Mouse (Mus musculus) CH12.LX (cell line): Measurements from ENCODE around the gene Grcc10. TPM values are rescaled to one million over a fixed set of nuclear protein-coding genes. Genes with fewer than 3 reads are reported as not detected.

ENCODE experiments used
- DNase-seq: peaks from one replicate; pipeline ENCODE4 v3.0.0-alpha.2; 2013; ENCODE audit errors: extremely low read depth
- H3K27ac ChIP-seq: 2 replicates; pipeline ENCODE4 v1.5.1; 2012; ENCODE audit warnings: low read depth, mild to moderate bottlenecking, control low read depth, moderate library complexity; ENCODE audit not compliant: insufficient read depth
- H3K27me3 ChIP-seq: replicated peaks from 2 replicates; pipeline ENCODE3; 2012; ENCODE audit warnings: inconsistent platforms
- H3K36me3 ChIP-seq, 2 experiments: replicated peaks in 1 of 2; 2 replicates each; pipeline versions ENCODE3 to v1.6.1; 2012; ENCODE audit warnings: inconsistent platforms in 1 of 2, low read length in 1 of 2, mild to moderate bottlenecking in 1 of 2, mixed read lengths in 1 of 2, moderate library complexity in 1 of 2; ENCODE audit not compliant: control insufficient read depth in 1 of 2, insufficient read depth in 1 of 2
- H3K4me1 ChIP-seq, 2 experiments: 2 replicates each; pipeline ENCODE4 v1.6.1; 2012; ENCODE audit warnings: inconsistent platforms in 1 of 2, moderate library complexity in 1 of 2; ENCODE audit not compliant: insufficient read depth in 2 of 2, control insufficient read depth in 1 of 2
- H3K4me2 ChIP-seq: 2 replicates; pipeline ENCODE4 v1.6.1; 2012; ENCODE audit warnings: low read depth, mild to moderate bottlenecking, control low read depth; ENCODE audit not compliant: poor library complexity, insufficient read depth, severe bottlenecking
- H3K4me3 ChIP-seq, 3 experiments: fragments of 150-350 bp in 1 of 3; sonication (generic) in 1 of 3; replicated peaks in 1 of 3; 2 replicates each; pipeline versions ENCODE3 to v1.5.1; 2011 to 2012; ENCODE audit warnings: low read depth in 2 of 3, low read length in 2 of 3, mild to moderate bottlenecking in 2 of 3, moderate library complexity in 2 of 3, control low read depth in 1 of 3, improper control_type of control experiment in 1 of 3, inconsistent platforms in 1 of 3, mixed read lengths in 1 of 3; ENCODE audit not compliant: poor library complexity in 1 of 3
- H3K79me2 ChIP-seq: replicated peaks from 2 replicates; pipeline ENCODE4 v1.6.1; 2012; ENCODE audit warnings: mild to moderate bottlenecking, moderate library complexity; ENCODE audit not compliant: control insufficient read depth, poor library complexity, insufficient read depth, severe bottlenecking; ENCODE audit errors: extremely low read depth
- H3K9ac ChIP-seq: 2 replicates; pipeline ENCODE4 v1.6.1; 2012; ENCODE audit warnings: low read depth, mild to moderate bottlenecking, control low read depth, moderate library complexity; ENCODE audit not compliant: insufficient read depth
- H3K9me3 ChIP-seq: replicated peaks from 2 replicates; pipeline ENCODE3; 2012; ENCODE audit warnings: low read length, inconsistent platforms, mixed read lengths
- BHLHE40 ChIP-seq: IDR thresholded peaks from 2 replicates; pipeline ENCODE4 v1.6.1; 2011; ENCODE audit warnings: mild to moderate bottlenecking, low read depth, low read length, improper control_type of control experiment
- CHD1 ChIP-seq: IDR thresholded peaks from 2 replicates; pipeline ENCODE4 v1.6.1; 2012; ENCODE audit warnings: low read depth, low read length, improper control_type of control experiment, inconsistent platforms
- CHD2 ChIP-seq: IDR thresholded peaks from 2 replicates; pipeline ENCODE4 v1.6.1; 2011; ENCODE audit warnings: low read length, improper control_type of control experiment
- CTCF ChIP-seq, 2 experiments: IDR thresholded peaks in 1 of 2; conservative IDR thresholded peaks in 1 of 2; 2 replicates each; pipeline ENCODE4 v1.5.1; 2011 to 2012; ENCODE audit warnings: low read depth in 2 of 2, low read length in 2 of 2, improper control_type of control experiment in 1 of 2, inconsistent platforms in 1 of 2, mild to moderate bottlenecking in 1 of 2, moderate library complexity in 1 of 2
- E2F4 ChIP-seq: IDR thresholded peaks from 2 replicates; pipeline ENCODE4 v1.6.1; 2011; ENCODE audit warnings: low read depth, low read length, improper control_type of control experiment; ENCODE audit not compliant: insufficient replicate concordance
- ELF1 ChIP-seq: IDR thresholded peaks from 2 replicates; pipeline ENCODE4 v1.6.1; 2014; ENCODE audit warnings: low read depth, mild to moderate bottlenecking, inconsistent platforms, low read length, improper control_type of control experiment
- EP300 ChIP-seq: IDR thresholded peaks from 2 replicates; pipeline ENCODE4 v1.6.1; 2011; ENCODE audit warnings: low read length, improper control_type of control experiment
- ETS1 ChIP-seq: conservative IDR thresholded peaks from 2 replicates; pipeline ENCODE4 v1.6.1; 2012; ENCODE audit warnings: low read depth, mild to moderate bottlenecking, inconsistent platforms, low read length, improper control_type of control experiment, moderate library complexity
- GABPA ChIP-seq: IDR thresholded peaks from 2 replicates; pipeline ENCODE4 v1.6.1; 2012; ENCODE audit warnings: low read depth, low read length, improper control_type of control experiment, inconsistent platforms; ENCODE audit not compliant: insufficient replicate concordance
- HCFC1 ChIP-seq: IDR thresholded peaks from 2 replicates; pipeline ENCODE4 v1.6.1; 2012; ENCODE audit warnings: low read depth, mild to moderate bottlenecking, inconsistent platforms, low read length, improper control_type of control experiment
- IRF4 ChIP-seq: IDR thresholded peaks from 2 replicates; pipeline ENCODE4 v1.6.1; 2014; ENCODE audit warnings: low read depth, mild to moderate bottlenecking, inconsistent platforms, low read length, improper control_type of control experiment
- JUN ChIP-seq: IDR thresholded peaks from 2 replicates; pipeline ENCODE4 v1.6.1; 2011; ENCODE audit warnings: low read depth, mild to moderate bottlenecking, low read length, improper control_type of control experiment, moderate library complexity; ENCODE audit not compliant: insufficient read depth
- JUND ChIP-seq: conservative IDR thresholded peaks from 2 replicates; pipeline ENCODE4 v1.6.1; 2011; ENCODE audit warnings: low read depth, low read length, improper control_type of control experiment
- KAT2A ChIP-seq: IDR thresholded peaks from 2 replicates; pipeline ENCODE4 v1.6.1; 2012; ENCODE audit warnings: low read length, improper control_type of control experiment, inconsistent platforms; ENCODE audit not compliant: insufficient replicate concordance
- MAFK ChIP-seq: IDR thresholded peaks from 2 replicates; pipeline ENCODE4 v1.6.1; 2011; ENCODE audit warnings: low read length, improper control_type of control experiment; ENCODE audit not compliant: insufficient replicate concordance
- MAX ChIP-seq: IDR thresholded peaks from 2 replicates; pipeline ENCODE4 v1.6.1; 2011; ENCODE audit warnings: low read length, improper control_type of control experiment
- MAZ ChIP-seq: IDR thresholded peaks from 2 replicates; pipeline ENCODE4 v1.6.1; 2012; ENCODE audit warnings: low read depth, mild to moderate bottlenecking, inconsistent platforms, low read length, improper control_type of control experiment, moderate library complexity
- MEF2A ChIP-seq: IDR thresholded peaks from 2 replicates; pipeline ENCODE4 v1.6.1; 2014; ENCODE audit warnings: low read depth, mild to moderate bottlenecking, inconsistent platforms, low read length, improper control_type of control experiment, borderline replicate concordance
- MXI1 ChIP-seq: IDR thresholded peaks from 2 replicates; pipeline ENCODE4 v1.6.1; 2011; ENCODE audit warnings: mild to moderate bottlenecking, low read depth, low read length, improper control_type of control experiment
- MYC ChIP-seq: IDR thresholded peaks from 2 replicates; pipeline ENCODE4 v1.6.1; 2011; ENCODE audit warnings: low read depth, mild to moderate bottlenecking, improper control_type of control experiment, low read length
- NELFE ChIP-seq: IDR thresholded peaks from 2 replicates; pipeline ENCODE4 v1.6.1; 2011; ENCODE audit warnings: low read depth, low read length, improper control_type of control experiment
- NRF1 ChIP-seq: IDR thresholded peaks from 2 replicates; pipeline ENCODE4 v1.6.1; 2014; ENCODE audit warnings: low read depth, mild to moderate bottlenecking, inconsistent platforms, low read length, improper control_type of control experiment, moderate library complexity
- PAX5 ChIP-seq: IDR thresholded peaks from 2 replicates; pipeline ENCODE4 v1.6.1; 2012; ENCODE audit warnings: low read length, inconsistent platforms, mixed read lengths
- POLR2A ChIP-seq: IDR thresholded peaks from 2 replicates; pipeline ENCODE4 v1.6.1; 2011; ENCODE audit warnings: low read depth, mild to moderate bottlenecking, improper control_type of control experiment, low read length
- POLR2AphosphoS2 ChIP-seq: IDR thresholded peaks from 2 replicates; pipeline ENCODE4 v1.6.1; 2011; ENCODE audit warnings: low read depth, low read length, improper control_type of control experiment
- RAD21 ChIP-seq: IDR thresholded peaks from 2 replicates; pipeline ENCODE4 v1.6.1; 2011; ENCODE audit warnings: low read depth, mild to moderate bottlenecking, low read length, improper control_type of control experiment, moderate library complexity
- RCOR1 ChIP-seq: conservative IDR thresholded peaks from 2 replicates; pipeline ENCODE4 v1.6.1; 2012; ENCODE audit warnings: low read depth, mild to moderate bottlenecking, inconsistent platforms, low read length, improper control_type of control experiment
- SIN3A ChIP-seq: IDR thresholded peaks from 2 replicates; pipeline ENCODE4 v1.6.1; 2012; ENCODE audit warnings: low read length, improper control_type of control experiment, inconsistent platforms
- SMC3 ChIP-seq: IDR thresholded peaks from 2 replicates; pipeline ENCODE4 v1.6.1; 2011; ENCODE audit warnings: low read depth, low read length, improper control_type of control experiment
- TBP ChIP-seq: conservative IDR thresholded peaks from 2 replicates; pipeline ENCODE4 v1.6.1; 2011; ENCODE audit warnings: low read depth, low read length, improper control_type of control experiment
- TCF12 ChIP-seq: IDR thresholded peaks from 2 replicates; pipeline ENCODE4 v1.6.1; 2014; ENCODE audit warnings: low read depth, mild to moderate bottlenecking, inconsistent platforms, low read length, improper control_type of control experiment
- UBTF ChIP-seq: IDR thresholded peaks from 2 replicates; pipeline ENCODE4 v1.6.1; 2012; ENCODE audit warnings: low read depth, mild to moderate bottlenecking, inconsistent platforms, low read length, improper control_type of control experiment, moderate library complexity
- USF1 ChIP-seq: IDR thresholded peaks from 2 replicates; pipeline ENCODE4 v1.6.1; 2014; ENCODE audit warnings: low read depth, mild to moderate bottlenecking, inconsistent platforms, low read length, improper control_type of control experiment
- USF2 ChIP-seq: conservative IDR thresholded peaks from 2 replicates; pipeline ENCODE4 v1.6.1; 2011; ENCODE audit warnings: low read depth, low read length, improper control_type of control experiment
- ZC3H11A ChIP-seq: IDR thresholded peaks from 2 replicates; pipeline ENCODE4 v1.6.1; 2012; ENCODE audit warnings: low read depth, mild to moderate bottlenecking, inconsistent platforms, low read length, improper control_type of control experiment
- ZKSCAN1 ChIP-seq: IDR thresholded peaks from 2 replicates; pipeline ENCODE4 v1.6.1; 2012; ENCODE audit warnings: low read depth, inconsistent platforms, low read length, improper control_type of control experiment, borderline replicate concordance
- ZMIZ1 ChIP-seq: IDR thresholded peaks from 2 replicates; pipeline ENCODE4 v1.6.1; 2012; ENCODE audit warnings: low read depth, mild to moderate bottlenecking, inconsistent platforms, low read length, improper control_type of control experiment
- ZNF384 ChIP-seq: IDR thresholded peaks from 2 replicates; pipeline ENCODE4 v1.6.1; 2012; ENCODE audit warnings: low read depth, low read length, improper control_type of control experiment, inconsistent platforms
- dilution Hi-C: fragments of 300-500 bp; cut with MboI; formaldehyde crosslinking; loops from 2 replicates; pipeline ENCODE4 v1.14.3; 2020; ENCODE audit warnings: low sequenced_read_pairs; ENCODE audit not compliant: extremely low pct_unique_long_range_greater_than_20kb, extremely low pct_ligation_motif_present
- in situ Hi-C: fragments of 300-500 bp; cut with MboI; formaldehyde crosslinking; loops from 3 replicates; pipeline ENCODE4 v1.14.3; 2019; ENCODE audit warnings: low sequenced_read_pairs, low pct_ligation_motif_present, low pct_unique_long_range_greater_than_20kb, mixed read lengths
- polyA plus RNA-seq: library from polyadenylated mRNA; unstranded; fragments of >175 nt; gene quantifications from 2 replicates; pipeline ENCODE4 v1.2.1, GENCODE M21; 2012; ENCODE audit warnings: low read depth; ENCODE audit not compliant: insufficient read length
- total RNA-seq, 2 experiments: library from RNA; depleted of rRNA; stranded (reverse); fragments of 300-350 nt in 1 of 2; fragments of >200 nt in 1 of 2; gene quantifications; 2 replicates each; pipeline ENCODE4 v1.2.3; 2012 to 2014

Gene Grcc10
- total and polyA plus RNA-seq, 3 experiments = 64.3 to 197 (median 88.4) TPM

DNA sequence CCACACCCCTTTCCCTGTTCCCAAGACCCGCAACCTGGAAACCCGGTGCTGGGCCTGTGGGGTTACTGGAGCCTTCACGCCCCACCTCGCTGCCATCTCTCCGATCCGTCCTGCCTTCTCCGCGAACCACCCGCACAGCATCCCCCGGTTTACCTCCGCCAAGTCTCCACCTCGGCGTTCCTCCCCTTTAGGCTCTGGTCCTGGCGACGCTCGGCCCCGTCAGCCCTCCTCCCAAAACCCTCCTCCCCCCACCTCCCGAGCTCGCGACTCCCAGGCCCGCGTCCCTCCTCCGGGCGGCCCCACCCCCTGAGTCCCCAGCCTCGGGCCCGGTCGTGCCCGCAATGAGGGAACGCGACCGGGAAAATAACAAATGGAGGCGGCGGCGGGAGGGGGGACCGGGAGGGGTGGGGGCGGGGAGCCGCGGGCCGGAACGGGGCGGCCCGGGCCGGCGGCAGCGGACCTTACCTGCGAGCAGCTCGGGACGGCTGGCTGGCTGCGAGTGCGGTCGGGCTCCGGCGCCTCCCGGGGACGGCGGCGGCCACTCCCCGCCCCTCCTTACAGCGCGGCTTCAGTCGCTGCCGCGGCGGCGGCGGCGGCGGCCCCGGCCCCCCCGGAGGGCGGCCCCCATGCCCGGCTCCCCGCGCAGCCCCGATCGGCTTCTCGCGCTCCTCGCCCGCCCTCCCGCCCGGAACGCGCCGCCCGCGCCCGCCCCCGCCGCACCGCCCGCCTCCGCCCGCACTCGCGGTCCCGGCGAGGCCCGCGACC, 14.8 kb upstream of the Grcc10 start, which contains the start of the genes Gm45234 and Atn1:
TSS of gene Gm45234 (minus strand) at position 191 of the 765 bp plus-strand sequence.
TSS of gene Atn1 (minus strand) at position 694 of the 765 bp plus-strand sequence.
- TF ChIP-seq USF1 (no peak), JUN (no peak), MAZ (peak; percentile 72; the same call in 1 of the 2 replicates), CTCF (conservative IDR thresholded peaks at IDR 0.05 in 1 of 2, IDR thresholded peaks at IDR 0.05 in 1 of 2; ENCODE audit: low read depth in 2 of 2, low read length in 2 of 2) (no peak), ZKSCAN1 (no peak), MAFK (no peak), TCF12 (no peak), IRF4 (no peak), ZC3H11A (no peak), ETS1 (no peak), ZMIZ1 (no peak), POLR2A (peak; percentile 25; the same call in 1 of the 2 replicates), JUND (no peak), USF2 (no peak), UBTF (0 out of 2 replicates have a peak, but pooled peaks have one; percentile 10), SMC3 (no peak), MYC (no peak), GABPA (no peak), E2F4 (no peak), HCFC1 (peak; percentile 32; the same call in 1 of the 2 replicates), SIN3A (0 out of 2 replicates have a peak, but pooled peaks have one; percentile 18), TBP (no peak), KAT2A (no peak), MAX (no peak), CHD2 (0 out of 2 replicates have a peak, but pooled peaks have one; percentile 25), MEF2A (no peak), POLR2AphosphoS2 (no peak), ELF1 (no peak), ZNF384 (no peak), MXI1 (peak; percentile 57), NELFE (no peak), NRF1 (no peak), BHLHE40 (0 out of 2 replicates have a peak, but pooled peaks have one; percentile 6), RCOR1 (no peak), PAX5 (no peak), RAD21 (no peak), EP300 (no peak), CHD1 (no peak)
- H3K9ac ChIP-seq = peak within 1 kb of the TSS; percentile 95
- peaks cover 6% of the 10 kb centered on the region; the same call in 1 of the 2 replicates for H3K79me2 ChIP-seq
- H3K4me1 ChIP-seq = peaks cover 5 to 39% of the 10 kb centered on the region in 2 experiments
- no peaks in the 10 kb centered on the region for H3K9me3 ChIP-seq
- H3K4me2 ChIP-seq = peak within 1 kb of the TSS; percentile 79
- H3K4me3 ChIP-seq = peak within 1 kb of the TSS; percentile 66 to 95 (median 68)
- H3K27ac ChIP-seq = peak within 1 kb of the TSS; percentile 72
- H3K27me3 ChIP-seq = no peaks in the 10 kb centered on the region
- no peak for DNase-seq
- in situ Hi-C loops (no loop called here), dilution Hi-C loops (no loop called here)
- H3K36me3 ChIP-seq = peaks cover 5 to 38% of the 10 kb centered on the region in 2 experiments
